Mouse (Mus musculus): ENCODE results near the gene Gcn1l1.
"Not testable (repeated sequence)": the region's sequence is repeated elsewhere in the genome, so short reads cannot be mapped to it uniquely, and the experiment has no call there.

Gcn1l1 gene

GRCm38 (mm10) chr5:115559237-115560101 lies 5.6 kb upstream of the Gcn1l1 start, which contains the start of gene Rplp0:
Rplp0 (plus strand) TSS chr5:115559467.
- peak; percentile 99 for DNase-seq (ENCODE audit: low read depth)

DNA sequence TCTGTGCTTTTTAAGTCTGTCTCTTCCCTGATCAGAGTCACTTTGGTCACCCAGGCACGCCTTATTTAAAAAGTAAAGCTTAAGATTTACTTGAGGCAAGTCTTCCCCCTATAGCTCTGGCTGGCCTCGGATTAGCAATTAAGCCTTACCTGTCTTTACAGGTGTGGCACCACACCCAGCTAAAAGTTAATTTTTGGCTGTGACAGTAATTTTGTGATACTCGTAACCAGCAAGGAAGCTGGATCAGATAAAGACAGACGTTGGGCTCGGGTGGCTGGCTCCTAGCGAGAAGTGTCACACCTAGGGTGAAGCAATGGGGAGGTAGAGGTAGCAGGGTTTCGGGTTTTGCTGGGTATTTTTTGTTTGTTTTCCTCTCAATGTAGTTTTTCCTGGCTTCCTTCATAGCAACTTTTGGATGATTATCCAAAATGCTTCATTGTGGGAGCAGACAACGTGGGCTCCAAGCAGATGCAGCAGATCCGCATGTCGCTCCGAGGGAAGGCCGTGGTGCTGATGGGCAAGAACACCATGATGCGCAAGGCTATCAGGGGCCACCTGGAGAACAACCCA lies 4.6 kb upstream of the Gcn1l1 start:
- no peak for DNase-seq (ENCODE audit: low read depth)

DNA sequence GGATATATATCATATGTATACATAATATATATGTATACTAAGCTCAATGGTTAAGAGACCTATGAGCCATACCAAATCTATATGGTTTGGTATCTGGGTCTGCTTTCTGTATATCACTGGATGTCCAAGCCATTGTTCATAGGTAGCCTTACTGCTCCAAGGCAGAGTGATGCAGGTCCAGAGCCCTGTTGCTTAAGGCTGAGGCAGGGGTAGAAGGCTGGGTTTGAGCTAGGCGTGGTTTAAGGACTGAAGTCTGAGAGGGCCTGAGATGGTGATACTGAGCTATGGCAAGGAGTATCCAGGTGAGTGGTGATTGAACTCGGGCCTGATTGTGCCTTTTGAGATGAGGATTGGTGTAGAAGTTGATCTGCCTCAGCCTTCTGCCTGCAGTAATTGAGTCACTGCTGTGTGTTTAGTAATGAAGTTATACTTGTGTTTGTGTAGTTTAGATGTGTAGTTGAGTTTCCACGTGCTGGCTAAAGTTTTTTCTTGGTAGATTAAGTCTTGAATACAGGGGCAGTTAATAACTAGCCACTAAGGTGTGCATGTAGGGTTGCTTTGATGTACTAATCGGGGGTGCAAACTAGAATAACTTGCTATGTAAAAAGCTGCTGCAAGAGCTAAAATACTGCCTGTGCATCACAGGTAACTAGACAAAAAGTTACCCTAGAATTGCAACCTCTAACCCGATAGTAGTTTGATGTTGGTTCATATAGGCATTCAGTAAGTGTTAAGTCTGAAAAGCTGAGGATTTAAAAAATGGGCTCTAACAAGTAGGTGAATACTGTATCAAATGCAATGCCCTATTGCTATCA lies 1.1 kb upstream of the Gcn1l1 start:
- no peak for DNase-seq (ENCODE audit: low read depth)

- no peak for DNase-seq (ENCODE audit: low read depth)
These were observed 349 bp downstream of the Gcn1l1 start for GRCm38 (mm10) chr5:115565403-115565802.

- no peak for DNase-seq (ENCODE audit: low read depth)
These were observed 3.6 kb downstream of the Gcn1l1 start for GRCm38 (mm10) chr5:115568681-115569080.

GRCm38 (mm10) chr5:115569308-115569707 lies 4.3 kb downstream of the Gcn1l1 start:
- no peak for DNase-seq (ENCODE audit: low read depth)

DNA sequence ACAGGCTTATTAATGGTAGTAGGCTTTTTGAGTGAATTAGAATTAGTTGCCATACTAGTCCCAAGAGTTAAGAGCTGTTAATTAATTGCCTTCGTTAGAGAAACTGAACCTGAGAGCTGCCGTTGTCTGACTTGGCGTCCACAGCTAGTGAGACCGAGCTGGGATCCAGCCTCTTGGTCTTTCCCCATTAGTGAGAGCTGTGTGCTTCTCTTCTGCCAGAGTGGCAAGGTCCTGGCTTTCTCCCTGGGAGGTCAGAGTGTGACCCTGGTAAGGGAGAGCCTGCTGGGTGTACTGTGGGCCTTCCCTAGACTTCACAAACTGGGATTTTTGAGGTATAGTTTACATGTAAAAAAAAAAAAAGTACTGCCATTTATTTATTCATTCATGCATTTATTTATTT lies 4.7 kb downstream of the Gcn1l1 start:
- no peak for DNase-seq (ENCODE audit: low read depth)

DNA sequence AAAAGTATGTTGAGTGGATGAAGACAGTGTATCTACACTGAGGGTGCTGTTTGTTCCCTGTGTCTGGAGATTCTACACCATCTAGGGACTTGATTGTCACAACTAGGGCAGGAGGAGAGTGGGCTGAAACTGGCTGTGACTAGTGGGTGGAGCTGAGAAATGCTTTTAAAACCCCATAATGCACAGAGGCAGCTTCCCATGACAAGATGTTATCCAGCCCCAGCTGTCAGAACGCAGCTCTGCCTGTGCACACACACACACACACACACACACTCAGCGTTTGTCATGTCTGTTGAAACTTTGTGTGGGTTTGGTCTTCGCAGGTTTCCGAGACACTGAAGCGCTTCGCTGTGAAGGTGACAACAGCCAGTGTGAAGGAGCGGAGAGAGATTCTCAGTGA lies 6.0 kb downstream of the Gcn1l1 start:
- DNase-seq (ENCODE audit: low read depth): no peak

- no peak for DNase-seq (ENCODE audit: low read depth)
These were observed 7.9 kb downstream of the Gcn1l1 start for GRCm38 (mm10) chr5:115572679-115573535.

GRCm38 (mm10) chr5:115574992-115575391 lies 9.9 kb downstream of the Gcn1l1 start:
- no peak for DNase-seq (ENCODE audit: low read depth)

- DNase-seq (ENCODE audit: low read depth): not testable (repeated sequence)
These were observed 12.6 kb downstream of the Gcn1l1 start for GRCm38 (mm10) chr5:115577686-115578085.

- DNase-seq (ENCODE audit: low read depth): no peak
These were observed 13.9 kb downstream of the Gcn1l1 start for GRCm38 (mm10) chr5:115578922-115579321.

GRCm38 (mm10) chr5:115579363-115579762 lies 14.3 kb downstream of the Gcn1l1 start:
- no peak for DNase-seq (ENCODE audit: low read depth)

DNA sequence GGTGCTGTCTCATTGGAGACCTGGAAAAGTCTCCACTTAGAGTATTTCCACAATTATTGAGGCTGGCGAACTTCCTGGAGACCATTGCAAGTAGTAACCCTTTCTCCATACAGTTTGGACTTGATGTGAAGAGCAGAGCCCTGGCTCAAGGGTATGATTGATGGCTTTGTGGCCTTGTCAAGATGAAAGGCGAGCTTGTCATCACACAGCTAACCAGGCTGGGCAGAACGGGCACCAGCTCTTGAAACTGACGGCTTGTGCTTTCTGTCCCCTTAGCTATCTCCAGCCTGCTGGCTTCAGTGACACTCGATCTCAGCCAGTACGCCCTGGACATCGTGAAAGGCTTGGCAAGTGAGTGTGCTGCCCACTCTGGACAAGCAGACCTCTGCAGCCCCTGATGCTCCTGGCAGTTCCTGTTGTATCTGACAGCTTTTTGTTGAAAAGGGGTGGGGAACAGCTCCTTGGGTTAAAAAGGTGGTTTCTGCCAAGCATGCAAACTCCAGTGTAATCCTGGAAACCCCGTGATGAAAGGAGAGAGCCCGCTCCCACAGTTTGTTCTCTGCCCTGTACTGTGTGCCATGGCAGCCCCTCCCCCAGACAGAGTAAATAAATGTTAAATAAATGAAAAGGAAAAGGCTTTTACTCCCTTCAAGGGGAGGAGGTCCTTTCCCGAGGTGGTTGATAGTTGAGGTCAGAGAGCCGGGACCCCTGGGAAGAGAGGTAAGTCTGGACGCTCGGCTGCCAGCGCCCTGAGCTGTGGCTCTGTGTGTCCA lies 15.4 kb downstream of the Gcn1l1 start:
- DNase-seq (ENCODE audit: low read depth): no peak

GRCm38 (mm10) chr5:115581662-115582061 lies 16.6 kb downstream of the Gcn1l1 start:
- no peak for DNase-seq (ENCODE audit: low read depth)

GRCm38 (mm10) chr5:115585616-115586015 lies 20.6 kb downstream of the Gcn1l1 start:
- DNase-seq (ENCODE audit: low read depth): no peak

DNA sequence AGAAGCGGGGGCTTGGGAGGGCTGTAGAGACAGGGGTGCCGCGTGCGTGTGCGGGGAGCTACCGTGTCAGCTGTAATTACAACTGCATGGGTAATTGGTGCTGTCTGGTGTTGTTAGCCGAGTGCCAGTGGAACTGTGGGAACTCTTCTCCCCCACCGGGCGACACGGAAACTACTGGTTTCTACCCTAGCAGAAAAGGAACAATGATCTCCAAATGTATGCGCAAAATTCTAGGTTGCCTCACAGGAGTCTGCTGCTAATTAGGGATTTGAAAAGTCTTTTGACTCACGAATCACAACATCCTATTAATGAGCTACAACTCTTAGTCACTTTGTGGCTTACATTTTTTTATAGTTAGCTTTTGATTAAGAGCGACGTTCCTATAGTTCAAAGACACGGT lies 21.1 kb downstream of the Gcn1l1 start:
- no peak for DNase-seq (ENCODE audit: low read depth)

- DNase-seq (ENCODE audit: low read depth): no peak
These were observed 21.7 kb downstream of the Gcn1l1 start for GRCm38 (mm10) chr5:115586780-115587179.

- DNase-seq (ENCODE audit: low read depth): no peak
These were observed 26.0 kb downstream of the Gcn1l1 start for GRCm38 (mm10) chr5:115591028-115591427.

GRCm38 (mm10) chr5:115591506-115591905 lies 26.5 kb downstream of the Gcn1l1 start:
- no peak for DNase-seq (ENCODE audit: low read depth)

DNA sequence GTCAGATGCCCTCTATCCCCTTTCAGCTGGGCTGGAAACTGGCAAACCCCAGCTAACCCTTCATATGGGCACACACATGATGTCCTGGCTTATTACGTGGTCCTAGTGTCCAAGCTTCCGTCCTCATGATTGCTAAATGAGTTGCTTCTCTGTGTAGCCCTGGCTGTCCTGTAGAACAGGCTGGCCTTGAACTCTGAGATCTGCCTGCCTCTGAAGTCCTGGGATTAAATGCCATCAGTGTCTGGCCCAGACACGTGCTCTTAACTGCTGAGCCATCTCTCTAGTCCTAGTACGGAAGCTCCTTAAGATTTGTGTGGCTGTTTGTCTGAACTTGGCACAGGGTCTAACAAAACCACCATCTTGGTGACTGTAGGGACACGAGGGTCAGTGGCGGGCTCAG lies 38.5 kb downstream of the Gcn1l1 start:
- DNase-seq (ENCODE audit: low read depth): no peak

Data from c-Kit-positive CD71-positive TER-119-negative erythroid progenitor cells, embryonic 14.5 days (primary cell).